Mouse (Mus musculus): Measurements from ENCODE around the gene Pik3c2a. TPM values are rescaled to one million over a fixed set of nuclear protein-coding genes. Genes with fewer than 3 reads are reported as not detected.

Pik3c2a gene
- polyA plus RNA-seq, 1 experiment from 2014 or later, result 26.9 TPM

DNA sequence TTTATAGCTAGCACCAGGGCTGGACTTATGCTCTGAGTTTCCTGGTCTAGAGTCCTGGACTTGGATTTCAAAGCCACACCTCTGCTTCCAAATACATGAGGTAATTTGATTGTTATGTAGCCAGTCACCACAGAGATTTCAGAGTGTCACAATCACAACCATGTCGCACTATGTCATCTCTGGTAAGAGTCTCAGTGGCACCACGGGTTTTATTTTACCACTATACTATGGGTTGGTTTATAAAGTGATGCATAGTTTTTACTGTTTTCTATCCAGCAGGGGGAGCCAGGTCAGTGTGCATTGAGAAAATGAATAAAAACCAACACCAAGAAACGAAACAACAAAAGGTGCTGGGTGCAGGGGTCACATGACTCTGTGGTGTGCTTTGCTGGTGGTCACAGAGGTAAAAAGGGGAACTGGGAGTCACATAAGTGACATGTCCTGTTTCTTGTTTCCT is 15.8 kb upstream of the Pik3c2a start:
- Histone ChIP-seq H3K27me3 (ENCODE audit: control insufficient read depth, insufficient read depth, low read depth, low read length) (no peaks in the 10 kb centered on the region), H3K36me3 (ENCODE audit: control insufficient read depth, insufficient read depth, low read length) (no peaks in the 10 kb centered on the region), H3K4me3 (ENCODE audit: low read length) (no peak overlapping the region), H3K27ac (ENCODE audit: low read length) (no peak overlapping the region), H3K9me3 (ENCODE audit: control insufficient read depth, low read length) (no peaks in the 10 kb centered on the region), H3K4me1 (replicated peaks; ENCODE audit: control insufficient read depth, insufficient read depth, low read length) (peaks cover 3% of the 10 kb centered on the region), H3K4me2 (ENCODE audit: low read depth, low read length) (no peak overlapping the region), H3K9ac (ENCODE audit: low read length) (no peak overlapping the region)
- peak; percentile 20; the same call in 1 of the 2 replicates for ATAC-seq (ENCODE audit: low read depth)
- 22% methylated on average over 3 of the region's 3 CpGs for WGBS

DNA sequence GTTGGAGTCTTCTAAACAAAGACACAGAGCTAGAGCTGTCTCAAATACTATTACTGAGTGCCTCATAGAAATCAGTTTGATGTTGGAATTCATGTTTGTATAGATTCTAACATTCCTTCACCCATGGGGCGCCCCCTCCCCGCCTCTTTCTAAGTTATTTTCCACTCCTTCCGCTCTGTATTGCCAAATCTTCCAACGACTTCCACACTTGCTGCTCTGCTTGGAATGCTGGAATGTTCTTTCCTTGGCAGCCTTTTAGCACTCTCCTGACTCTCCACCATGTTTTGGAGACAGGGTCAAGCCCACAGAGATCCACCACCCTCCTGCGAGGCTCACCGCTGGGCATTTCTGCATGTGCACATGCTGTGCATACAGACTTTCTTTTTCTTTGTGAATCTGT is 14.1 kb upstream of the Pik3c2a start:
- no peak overlapping the region for H3K4me2 ChIP-seq (ENCODE audit: low read depth, low read length)
- peak; percentile 81 for ATAC-seq (ENCODE audit: low read depth)
- H3K9ac ChIP-seq (ENCODE audit: low read length), result no peak overlapping the region
- no peak overlapping the region for H3K27ac ChIP-seq (ENCODE audit: low read length)
- H3K36me3 ChIP-seq (ENCODE audit: control insufficient read depth, insufficient read depth, low read length), result no peaks in the 10 kb centered on the region
- H3K4me3 ChIP-seq (ENCODE audit: low read length), result no peak overlapping the region
- 36% methylated on average over 6 of the region's 6 CpGs for WGBS
- H3K9me3 ChIP-seq (ENCODE audit: control insufficient read depth, low read length), result no peaks in the 10 kb centered on the region
- H3K4me1 ChIP-seq (replicated peaks; ENCODE audit: control insufficient read depth, insufficient read depth, low read length), result peaks cover under 1% of the 10 kb centered on the region
- H3K27me3 ChIP-seq (ENCODE audit: control insufficient read depth, insufficient read depth, low read depth, low read length), result no peaks in the 10 kb centered on the region

DNA sequence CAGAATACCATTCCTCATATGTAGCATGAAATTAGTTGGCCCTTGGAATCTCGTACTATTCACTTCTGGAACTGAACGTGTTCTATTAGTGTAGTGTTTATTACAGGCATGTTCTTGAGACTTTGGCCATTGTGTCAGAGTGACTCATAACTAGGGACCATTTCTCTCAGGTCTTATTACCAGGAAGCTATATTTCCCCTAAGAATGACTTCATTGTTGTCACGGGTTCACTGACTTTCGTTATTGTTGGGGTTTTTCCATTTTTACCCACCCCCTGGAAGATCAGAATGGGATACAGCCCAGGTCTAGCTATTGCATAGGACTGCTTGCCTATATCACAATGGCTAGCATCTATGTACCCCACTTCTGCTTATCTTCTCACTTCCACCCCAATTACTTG is 13.7 kb upstream of the Pik3c2a start:
- no peaks in the 10 kb centered on the region for H3K27me3 ChIP-seq (ENCODE audit: control insufficient read depth, insufficient read depth, low read depth, low read length)
- H3K9me3 ChIP-seq (ENCODE audit: control insufficient read depth, low read length), result no peaks in the 10 kb centered on the region
- peak; percentile 18; the same call in 1 of the 2 replicates for ATAC-seq (ENCODE audit: low read depth)
- H3K4me2 ChIP-seq (ENCODE audit: low read depth, low read length), result no peak overlapping the region
- 62% methylated on average over 4 of the region's 4 CpGs for WGBS
- no peaks in the 10 kb centered on the region; the same call in 1 of the 2 replicates for H3K4me1 ChIP-seq (replicated peaks; ENCODE audit: control insufficient read depth, insufficient read depth, low read length)
- no peak overlapping the region for H3K4me3 ChIP-seq (ENCODE audit: low read length)
- H3K27ac ChIP-seq (ENCODE audit: low read length), result no peak overlapping the region
- no peak overlapping the region for H3K9ac ChIP-seq (ENCODE audit: low read length)
- H3K36me3 ChIP-seq (ENCODE audit: control insufficient read depth, insufficient read depth, low read length), result no peaks in the 10 kb centered on the region

GRCm38 (mm10) chr7:116446645-116447044 is 3.4 kb upstream of the Pik3c2a start:
- Histone ChIP-seq H3K9me3 (ENCODE audit: control insufficient read depth, low read length) (no peaks in the 10 kb centered on the region), H3K9ac (ENCODE audit: low read length) (no peak overlapping the region), H3K4me3 (ENCODE audit: low read length) (no peak overlapping the region), H3K27ac (ENCODE audit: low read length) (no peak overlapping the region), H3K27me3 (ENCODE audit: control insufficient read depth, insufficient read depth, low read depth, low read length) (no peaks in the 10 kb centered on the region), H3K4me2 (ENCODE audit: low read depth, low read length) (no peak overlapping the region), H3K36me3 (ENCODE audit: control insufficient read depth, insufficient read depth, low read length) (no peaks in the 10 kb centered on the region), H3K4me1 (replicated peaks; ENCODE audit: control insufficient read depth, insufficient read depth, low read length) (peaks cover 5% of the 10 kb centered on the region; the same call in 1 of the 2 replicates)
- 83% methylated on average over 3 of the region's 3 CpGs for WGBS
- no peak for ATAC-seq (ENCODE audit: low read depth)

DNA sequence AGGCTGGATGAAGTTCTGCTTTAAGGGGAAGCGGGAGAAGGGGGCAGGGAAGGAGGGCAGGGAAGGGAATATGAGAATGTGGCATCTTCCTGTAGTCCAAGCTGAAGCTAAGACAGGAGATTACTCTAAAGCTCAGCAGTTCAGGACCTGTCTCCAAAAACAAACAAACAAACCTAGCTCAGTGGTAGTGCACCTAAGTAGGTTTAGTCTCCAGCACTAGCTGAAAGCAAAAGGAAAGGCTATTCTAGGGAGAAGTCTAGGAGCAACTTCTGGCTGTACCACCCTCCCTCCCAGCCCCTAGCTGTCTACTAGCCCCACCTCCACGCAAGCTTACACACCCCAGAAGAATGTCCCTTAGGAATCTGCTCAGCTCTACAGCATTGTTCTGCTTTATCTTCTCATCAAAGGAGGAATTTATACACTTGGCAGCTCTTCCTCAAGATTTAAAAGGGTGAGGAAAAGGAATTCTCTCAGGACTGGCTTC is 1.1 kb upstream of the Pik3c2a start:
- peak; percentile 58 for ATAC-seq (ENCODE audit: low read depth)
- WGBS, result 0% methylated on average over 2 of the region's 2 CpGs
- peak overlapping the region; percentile 91 for H3K4me2 ChIP-seq (ENCODE audit: low read depth, low read length)
- H3K9ac ChIP-seq (ENCODE audit: low read length), result peak overlapping the region; percentile 86
- H3K36me3 ChIP-seq (ENCODE audit: control insufficient read depth, insufficient read depth, low read length), result no peaks in the 10 kb centered on the region
- no peaks in the 10 kb centered on the region for H3K9me3 ChIP-seq (ENCODE audit: control insufficient read depth, low read length)
- H3K4me3 ChIP-seq (ENCODE audit: low read length), result peak overlapping the region; percentile 91
- H3K27ac ChIP-seq (ENCODE audit: low read length), result peak overlapping the region; percentile 95
- H3K27me3 ChIP-seq (ENCODE audit: control insufficient read depth, insufficient read depth, low read depth, low read length), result no peaks in the 10 kb centered on the region
- H3K4me1 ChIP-seq (replicated peaks; ENCODE audit: control insufficient read depth, insufficient read depth, low read length), result peaks cover 9% of the 10 kb centered on the region

DNA sequence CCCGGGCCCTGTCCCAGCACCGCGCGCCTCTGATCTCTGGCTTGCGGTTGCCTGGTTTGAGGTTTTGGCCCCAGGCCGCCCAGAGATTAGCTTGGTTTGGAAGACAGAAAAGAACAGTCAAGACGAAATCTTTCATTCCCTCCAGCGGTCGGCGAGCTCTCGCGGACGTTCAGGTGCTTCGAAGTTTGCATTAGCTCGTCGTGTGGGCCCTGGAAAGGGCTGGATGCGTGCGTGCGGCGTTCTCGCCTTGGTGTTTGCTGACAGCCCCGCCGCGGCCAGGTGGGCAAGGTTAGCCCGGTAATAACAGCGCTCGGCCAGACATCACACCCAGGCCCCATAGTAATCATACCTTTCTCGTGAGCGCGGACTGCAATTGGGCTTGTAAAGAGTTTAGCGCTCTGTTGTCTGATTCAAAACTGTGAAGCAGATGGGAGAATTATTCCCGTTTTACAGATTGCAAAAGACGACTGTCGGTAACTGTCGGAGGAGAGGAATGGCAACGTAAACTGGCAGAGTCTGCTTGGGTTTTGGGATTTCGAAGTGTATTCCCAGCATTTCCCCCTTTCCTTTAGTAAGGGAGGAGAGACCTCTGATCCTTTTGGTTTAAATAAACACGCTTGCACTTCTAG is 562 bp upstream of the Pik3c2a start:
- peak overlapping the region; percentile 95 for H3K27ac ChIP-seq (ENCODE audit: low read length)
- ATAC-seq (ENCODE audit: low read depth), result peak; percentile 51
- H3K9ac ChIP-seq (ENCODE audit: low read length), result peak overlapping the region; percentile 86
- H3K36me3 ChIP-seq (ENCODE audit: control insufficient read depth, insufficient read depth, low read length), result no peaks in the 10 kb centered on the region
- peak overlapping the region; percentile 91 for H3K4me2 ChIP-seq (ENCODE audit: low read depth, low read length)
- H3K9me3 ChIP-seq (ENCODE audit: control insufficient read depth, low read length), result no peaks in the 10 kb centered on the region
- H3K4me1 ChIP-seq (replicated peaks; ENCODE audit: control insufficient read depth, insufficient read depth, low read length), result peaks cover 9% of the 10 kb centered on the region
- H3K27me3 ChIP-seq (ENCODE audit: control insufficient read depth, insufficient read depth, low read depth, low read length), result no peaks in the 10 kb centered on the region
- WGBS, result under 1% methylated on average over 38 of the region's 38 CpGs
- H3K4me3 ChIP-seq (ENCODE audit: low read length), result peak overlapping the region; percentile 91

DNA sequence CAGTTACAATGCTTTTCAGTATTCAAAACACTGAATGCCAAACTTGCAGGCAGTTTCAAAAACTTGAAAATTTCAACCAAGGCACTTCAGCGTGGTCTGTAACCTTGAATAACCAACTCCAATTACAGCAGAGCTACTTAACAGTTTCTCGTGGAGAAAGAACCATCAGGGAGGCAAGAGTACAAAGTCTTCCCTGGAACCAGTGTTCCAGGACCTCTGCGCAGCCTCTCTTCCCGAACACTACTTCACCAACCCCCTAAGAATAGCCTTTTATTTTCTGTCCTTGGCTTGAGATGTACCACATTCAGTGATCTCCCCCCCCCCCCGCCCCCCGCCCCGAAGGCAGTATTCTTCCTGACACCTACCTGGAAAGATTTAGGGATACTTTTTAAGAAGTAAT is 1.0 kb downstream of the Pik3c2a start:
- H3K9ac ChIP-seq (ENCODE audit: low read length), result peak overlapping the region; percentile 86
- H3K27ac ChIP-seq (ENCODE audit: low read length), result no peak overlapping the region; the same call in 1 of the 2 replicates
- H3K36me3 ChIP-seq (ENCODE audit: control insufficient read depth, insufficient read depth, low read length), result peaks cover 3% of the 10 kb centered on the region; the same call in 1 of the 2 replicates
- H3K4me3 ChIP-seq (ENCODE audit: low read length), result peak overlapping the region; percentile 91
- peaks cover 9% of the 10 kb centered on the region for H3K4me1 ChIP-seq (replicated peaks; ENCODE audit: control insufficient read depth, insufficient read depth, low read length)
- ATAC-seq (ENCODE audit: low read depth), result no peak
- no peaks in the 10 kb centered on the region for H3K9me3 ChIP-seq (ENCODE audit: control insufficient read depth, low read length)
- H3K4me2 ChIP-seq (ENCODE audit: low read depth, low read length), result peak overlapping the region; percentile 91
- no peaks in the 10 kb centered on the region for H3K27me3 ChIP-seq (ENCODE audit: control insufficient read depth, insufficient read depth, low read depth, low read length)
- 5% methylated on average over 7 of the region's 7 CpGs for WGBS

- Histone ChIP-seq H3K9me3 (ENCODE audit: control insufficient read depth, low read length) (no peaks in the 10 kb centered on the region), H3K4me1 (replicated peaks; ENCODE audit: control insufficient read depth, insufficient read depth, low read length) (peaks cover 9% of the 10 kb centered on the region), H3K4me3 (ENCODE audit: low read length) (peak overlapping the region; percentile 13; the same call in 1 of the 2 replicates), H3K36me3 (ENCODE audit: control insufficient read depth, insufficient read depth, low read length) (peaks cover 3% of the 10 kb centered on the region; the same call in 1 of the 2 replicates), H3K27ac (ENCODE audit: low read length) (no peak overlapping the region), H3K9ac (ENCODE audit: low read length) (0 out of 2 replicates have a peak overlapping the region, but pooled peaks have one; percentile 35), H3K4me2 (ENCODE audit: low read depth, low read length) (peak overlapping the region; percentile 31; the same call in 1 of the 2 replicates), H3K27me3 (ENCODE audit: control insufficient read depth, insufficient read depth, low read depth, low read length) (no peaks in the 10 kb centered on the region)
- WGBS, result 51% methylated on average over 1 of the region's 1 CpGs
- ATAC-seq (ENCODE audit: low read depth), result no peak
Observed at GRCm38 (mm10) chr7:116441346-116441745, 1.9 kb downstream of the Pik3c2a start.

DNA sequence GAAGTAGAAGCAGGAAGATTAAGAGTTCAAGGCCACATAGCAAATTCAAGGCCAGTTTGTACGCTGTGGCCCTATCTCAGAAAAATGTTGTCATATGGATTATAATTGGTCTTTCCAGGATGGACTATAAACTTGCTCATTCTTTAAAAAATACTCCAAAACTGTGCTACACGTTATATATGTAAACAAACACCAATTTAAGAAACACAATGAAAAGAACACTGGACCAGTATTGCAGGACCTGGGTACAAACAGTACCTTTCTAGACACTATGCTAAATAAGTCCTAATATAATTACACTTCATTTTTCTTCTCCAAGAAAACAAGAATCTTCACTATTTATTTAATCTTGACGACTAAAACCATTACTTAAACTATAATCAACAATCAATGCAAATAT is 11.6 kb downstream of the Pik3c2a start:
- Histone ChIP-seq H3K27ac (ENCODE audit: low read length) (no peak overlapping the region), H3K9me3 (ENCODE audit: control insufficient read depth, low read length) (no peaks in the 10 kb centered on the region), H3K4me1 (replicated peaks; ENCODE audit: control insufficient read depth, insufficient read depth, low read length) (0 out of 2 replicates have a peak, but pooled peaks cover 3% of the 10 kb centered on the region), H3K9ac (ENCODE audit: low read length) (no peak overlapping the region), H3K4me2 (ENCODE audit: low read depth, low read length) (no peak overlapping the region), H3K36me3 (ENCODE audit: control insufficient read depth, insufficient read depth, low read length) (no peaks in the 10 kb centered on the region), H3K27me3 (ENCODE audit: control insufficient read depth, insufficient read depth, low read depth, low read length) (no peaks in the 10 kb centered on the region), H3K4me3 (ENCODE audit: low read length) (no peak overlapping the region)
- no peak for ATAC-seq (ENCODE audit: low read depth)
- WGBS, result 48% methylated on average over 3 of the region's 3 CpGs

All from lung, embryonic 16.5 days (tissue).